14 mouse cellular contexts compared by ENCODE assay signal in the genomic region with DNA sequence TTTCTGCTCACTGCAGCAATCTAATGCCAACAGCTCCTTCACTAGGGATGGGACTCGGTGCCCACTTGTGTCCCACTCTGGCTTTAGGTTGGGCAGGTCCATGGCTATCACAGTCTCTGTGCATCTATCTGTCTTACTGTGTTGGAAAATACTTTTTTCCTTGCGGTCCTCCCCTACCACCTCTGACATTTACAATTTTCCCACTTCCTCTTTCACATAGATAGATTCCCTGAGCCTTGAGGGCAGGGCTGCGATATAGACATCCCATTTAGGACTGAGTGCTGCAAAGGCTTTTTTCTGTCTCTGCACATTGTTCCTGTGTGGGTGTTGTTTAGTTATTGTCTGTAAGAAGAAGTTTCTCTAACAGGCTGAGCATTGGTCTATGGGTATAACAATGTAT.
"Had no signal": no experiment of that assay in that cellular context is flagged by ENCODE, and none has a peak within 500 bp of the region (broad histone marks: within the 10 kb centered on the region; RNA-seq: fewer than 3 reads in every experiment).

No protein-coding gene starts in this region.

- DNase-seq: kidney, postnatal 14 days; left cerebral cortex, postnatal 4 days; lung, embryonic 14.5 days; lung, postnatal 14 days; right cerebral cortex, postnatal 4 days; spleen, adult 18-20 months; thymus, postnatal 4 days had no signal

- H3K4me2 ChIP-seq: kidney, embryonic 15.5 days; liver, embryonic 11.5 days; liver, embryonic 15.5 days; lung, embryonic 14.5 days; midbrain, embryonic 11.5 days had no signal

- H3K36me3 ChIP-seq: kidney, embryonic 15.5 days; liver, embryonic 15.5 days had no signal

- ATAC-seq: intestine, embryonic 16.5 days; midbrain, embryonic 16.5 days had no signal

- H3K27me3 ChIP-seq: kidney, embryonic 15.5 days; liver, embryonic 15.5 days had no signal

- H3K9me3 ChIP-seq: kidney, embryonic 15.5 days; liver, embryonic 15.5 days had no signal

- H3K4me1 ChIP-seq: kidney, embryonic 15.5 days had no signal

- H3K9ac ChIP-seq: kidney, embryonic 15.5 days; liver, embryonic 15.5 days; lung, embryonic 14.5 days had no signal

- H3K27ac ChIP-seq: kidney, embryonic 15.5 days; liver, embryonic 15.5 days; stomach, postnatal 0 days had no signal

- H3K4me3 ChIP-seq: kidney, embryonic 15.5 days; liver, embryonic 15.5 days had no signal
